Mouse (Mus musculus): ENCODE measurements around the gene Dclk3.
A peak's percentile ranks its signal among the peaks of the same experiment; 100 is the strongest.

Gene Dclk3

DNA sequence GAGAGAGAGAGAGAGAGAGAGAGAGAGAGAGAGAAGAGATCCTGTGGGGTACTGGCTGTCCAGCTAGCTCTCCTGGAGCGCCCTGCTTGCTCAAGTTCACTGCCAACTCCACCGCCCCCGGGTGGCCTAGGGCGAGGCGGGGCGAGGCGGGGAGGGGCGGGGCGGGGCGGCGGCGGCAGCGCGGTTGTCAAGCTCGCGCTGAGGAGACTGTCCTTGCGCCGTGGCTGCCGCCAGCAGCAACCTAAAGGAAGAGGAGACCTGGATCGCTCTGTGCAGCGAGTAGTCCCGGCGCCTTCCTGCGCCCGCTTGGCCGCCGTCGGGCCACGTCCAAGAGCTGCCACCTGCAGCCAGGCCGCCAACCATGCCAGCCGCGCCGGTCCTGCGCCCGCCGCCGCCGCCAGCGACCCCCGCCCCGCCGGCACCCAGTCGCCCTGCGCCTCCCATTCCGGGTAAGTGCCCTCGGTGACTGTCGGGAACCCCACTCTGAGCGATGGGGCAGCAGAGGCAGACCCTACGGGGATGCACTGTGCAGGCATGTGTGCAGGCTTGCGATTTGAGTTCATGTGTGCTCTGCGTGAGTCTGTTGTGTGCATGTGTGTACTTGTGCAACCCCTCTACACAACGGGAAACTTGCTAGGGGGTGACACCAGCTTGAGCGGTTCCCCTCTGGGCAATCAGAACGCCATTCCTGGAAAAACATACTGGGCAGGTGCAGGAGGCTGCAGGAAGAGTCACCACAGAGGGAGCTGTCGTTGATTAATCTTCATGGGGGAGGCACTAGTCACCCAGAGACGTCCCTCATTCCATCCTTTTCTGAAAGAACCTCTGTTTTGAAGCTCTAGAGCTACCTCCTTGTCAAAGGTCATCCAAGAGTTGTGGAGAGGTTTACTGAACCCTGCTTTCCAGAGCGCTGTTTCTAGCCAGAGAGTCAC is at the start of gene Dclk3:
Dclk3 (plus strand) TSS at position 178 of the 932 bp plus-strand sequence.
- DNase-seq, result peak; percentile 6 to 27

DNA sequence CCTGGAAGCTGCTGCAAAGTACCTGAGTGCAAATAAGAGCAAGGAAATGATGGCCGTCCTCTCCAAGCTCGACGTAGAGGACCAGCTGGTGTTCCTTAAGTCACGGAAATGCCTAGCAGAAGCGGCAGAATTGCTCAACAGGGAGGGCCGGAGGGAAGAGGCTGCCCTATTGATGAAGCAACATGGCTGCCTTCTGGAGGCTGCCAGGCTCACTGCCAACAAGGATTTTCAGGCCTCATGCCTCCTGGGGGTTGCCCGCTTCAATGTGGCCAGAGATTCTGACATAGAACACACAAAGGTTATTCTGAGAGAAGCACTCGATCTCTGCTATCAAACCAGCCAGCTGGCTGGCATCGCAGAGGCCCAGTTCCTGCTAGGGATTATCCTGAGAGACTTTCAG is 48.9 kb upstream of the Dclk3 start:
- DNase-seq, result peak in 1 of 2 experiments; percentile 11

GRCm38 (mm10) chr9:111391036-111391435 is 47.8 kb upstream of the Dclk3 start:
- DNase-seq, result no peak

DNA sequence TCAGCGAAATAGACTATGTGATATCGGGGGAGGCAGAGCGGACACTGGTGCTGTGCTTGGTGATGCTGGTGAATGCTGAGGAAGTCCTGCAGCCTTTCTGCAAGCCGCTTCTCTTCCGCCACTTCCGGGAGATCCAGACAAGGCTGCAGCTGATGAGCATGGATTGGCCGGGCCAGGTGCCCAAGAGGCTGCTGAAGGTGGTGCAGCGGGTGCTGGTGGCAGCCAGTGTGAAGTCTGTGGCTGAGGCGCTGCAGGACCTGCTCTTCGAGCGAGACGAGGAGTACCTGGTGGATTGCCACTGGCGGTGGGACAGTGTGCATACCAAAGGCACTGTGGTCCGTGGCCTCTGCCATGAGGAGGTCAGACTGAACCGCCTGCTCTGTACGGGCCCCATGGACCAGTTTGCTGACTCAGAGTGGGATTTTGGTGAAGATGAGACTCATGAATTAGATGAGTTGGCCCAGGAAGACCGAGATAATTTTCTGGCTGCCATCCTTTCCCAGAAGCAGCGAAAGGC is 46.9 kb upstream of the Dclk3 start:
- no peak for DNase-seq

- DNase-seq, result no peak
Measured at GRCm38 (mm10) chr9:111395265-111395664, 43.6 kb upstream of the Dclk3 start.

DNA sequence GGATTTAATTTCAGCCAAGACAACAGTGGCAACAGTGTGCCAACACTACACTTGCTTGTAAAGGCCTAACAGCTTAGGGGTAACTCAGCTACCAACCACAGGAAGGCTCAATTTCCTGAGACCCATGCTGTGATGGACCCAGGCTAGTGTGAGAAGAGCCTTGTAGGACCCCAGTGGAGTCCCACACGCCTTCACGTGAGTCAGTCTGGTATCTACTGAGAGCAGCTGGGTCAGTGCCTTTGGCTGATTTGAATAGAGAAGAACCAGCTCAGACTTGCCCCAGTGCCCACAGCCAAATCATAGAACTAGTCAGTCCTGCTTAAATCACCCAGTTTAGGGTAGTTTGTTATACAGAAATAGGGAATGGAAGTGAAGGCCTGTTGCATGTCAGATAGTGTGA is 40.8 kb upstream of the Dclk3 start:
- DNase-seq, result no peak

DNA sequence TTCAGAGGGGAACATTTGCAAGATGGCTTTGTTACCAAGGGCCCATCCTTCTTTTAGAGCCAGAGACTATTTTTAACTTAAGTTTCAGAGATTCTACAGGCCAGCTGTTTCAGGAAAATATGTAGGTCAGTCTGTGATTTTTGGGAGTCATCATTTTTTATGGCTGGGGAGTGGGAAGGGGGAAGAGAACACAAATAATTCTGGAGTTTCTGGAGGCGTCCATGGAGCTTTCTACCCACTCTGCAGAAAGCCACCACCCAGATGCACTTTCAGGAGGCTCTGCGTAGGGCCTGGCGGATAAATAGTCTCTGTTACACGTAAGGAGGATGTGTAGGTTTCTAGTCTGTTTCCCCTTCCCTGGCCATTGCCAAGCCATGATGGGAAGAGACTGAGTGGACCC is 38.8 kb upstream of the Dclk3 start:
- DNase-seq, result no peak

DNA sequence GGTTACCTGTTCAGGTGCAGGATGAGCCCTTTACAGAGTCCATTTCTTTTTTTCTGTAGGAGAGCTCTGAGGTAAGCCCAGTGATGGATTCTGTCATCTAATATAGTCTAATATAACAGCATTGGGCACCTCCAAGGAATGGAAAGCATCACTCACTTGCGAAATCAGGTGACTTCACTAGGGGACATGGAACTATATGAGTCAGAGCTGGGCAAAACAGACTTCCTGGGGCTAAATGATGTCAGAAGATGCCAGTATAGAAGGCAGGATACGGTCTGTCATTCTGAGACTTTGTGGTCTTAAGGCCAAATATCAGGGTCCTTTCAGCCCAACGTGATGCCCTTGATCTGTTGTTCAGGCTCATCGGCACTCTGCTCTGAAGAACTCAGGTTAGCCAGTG is 35.7 kb upstream of the Dclk3 start:
- no peak for DNase-seq

DNA sequence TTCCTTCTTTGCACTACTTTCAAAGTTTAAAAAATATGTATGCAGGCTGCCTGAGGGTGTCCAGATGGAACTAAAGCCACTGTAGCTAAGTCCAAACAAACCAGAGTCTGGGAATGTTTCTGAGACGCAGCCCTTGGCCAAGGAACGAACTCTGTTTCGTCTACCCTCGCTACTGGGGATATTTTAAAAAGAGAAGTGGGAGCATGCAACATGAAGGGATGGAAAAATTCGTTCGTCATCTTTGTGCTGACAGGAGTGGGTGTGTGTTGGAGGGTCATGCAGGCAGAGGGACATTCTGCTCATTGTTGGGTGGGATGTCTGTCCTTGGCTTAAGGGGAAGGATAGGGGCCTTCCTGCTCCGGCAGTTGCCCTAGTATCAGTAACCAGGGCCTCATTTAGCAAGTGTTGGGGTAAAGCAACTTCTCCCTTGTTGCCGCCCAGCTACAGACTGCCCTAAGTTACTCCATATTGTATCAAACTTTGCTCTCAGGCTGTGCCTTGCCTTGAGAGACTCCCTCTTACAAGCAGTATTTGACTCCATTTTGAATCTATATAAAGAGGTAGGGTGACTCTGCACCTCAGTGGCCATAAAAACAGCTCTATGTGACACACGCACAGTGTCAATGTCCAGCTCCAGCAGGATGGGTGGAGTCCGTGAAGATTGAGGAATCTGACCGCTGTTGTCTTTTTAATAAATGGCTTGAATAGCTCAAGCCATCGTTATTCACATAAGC is 34.4 kb upstream of the Dclk3 start:
- DNase-seq, result no peak

DNA sequence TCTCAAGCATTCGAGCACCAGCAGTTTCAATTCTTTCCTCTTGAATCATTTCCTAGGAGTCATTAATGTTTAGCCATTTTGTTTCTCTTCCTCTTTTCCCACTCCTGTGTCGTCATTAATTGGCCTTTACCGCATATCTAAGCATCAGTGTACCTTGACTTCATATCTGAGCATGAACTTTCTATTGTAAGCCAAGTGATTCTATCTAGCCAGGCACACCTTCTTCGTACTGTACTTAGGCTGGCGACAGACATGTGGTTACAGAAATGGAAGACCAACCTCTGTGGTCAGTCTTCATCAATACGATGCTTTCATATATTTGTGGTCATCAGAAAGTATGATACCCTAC is 33.8 kb upstream of the Dclk3 start:
- no peak for DNase-seq

GRCm38 (mm10) chr9:111408012-111408411 is 30.9 kb upstream of the Dclk3 start:
- DNase-seq, result no peak

DNA sequence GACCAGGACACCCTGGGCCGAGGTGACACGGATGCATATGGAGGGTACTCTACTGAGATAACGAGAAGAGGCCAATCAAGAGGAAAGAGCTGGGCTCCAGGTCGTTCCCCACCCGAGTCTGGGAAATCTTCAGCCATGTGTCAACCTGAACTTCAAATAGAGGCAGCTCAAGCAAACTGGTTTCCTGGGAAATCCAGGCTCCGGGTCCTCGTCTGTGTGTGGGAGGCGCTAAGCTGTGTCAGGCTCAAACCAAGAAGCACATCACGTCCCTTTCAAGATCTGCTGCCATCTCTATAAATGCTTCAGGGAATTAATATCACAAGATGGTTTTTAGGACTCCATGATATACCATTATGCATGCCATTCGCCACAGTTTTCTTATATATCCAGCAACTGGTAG is 30.5 kb upstream of the Dclk3 start:
- DNase-seq, result no peak

DNA sequence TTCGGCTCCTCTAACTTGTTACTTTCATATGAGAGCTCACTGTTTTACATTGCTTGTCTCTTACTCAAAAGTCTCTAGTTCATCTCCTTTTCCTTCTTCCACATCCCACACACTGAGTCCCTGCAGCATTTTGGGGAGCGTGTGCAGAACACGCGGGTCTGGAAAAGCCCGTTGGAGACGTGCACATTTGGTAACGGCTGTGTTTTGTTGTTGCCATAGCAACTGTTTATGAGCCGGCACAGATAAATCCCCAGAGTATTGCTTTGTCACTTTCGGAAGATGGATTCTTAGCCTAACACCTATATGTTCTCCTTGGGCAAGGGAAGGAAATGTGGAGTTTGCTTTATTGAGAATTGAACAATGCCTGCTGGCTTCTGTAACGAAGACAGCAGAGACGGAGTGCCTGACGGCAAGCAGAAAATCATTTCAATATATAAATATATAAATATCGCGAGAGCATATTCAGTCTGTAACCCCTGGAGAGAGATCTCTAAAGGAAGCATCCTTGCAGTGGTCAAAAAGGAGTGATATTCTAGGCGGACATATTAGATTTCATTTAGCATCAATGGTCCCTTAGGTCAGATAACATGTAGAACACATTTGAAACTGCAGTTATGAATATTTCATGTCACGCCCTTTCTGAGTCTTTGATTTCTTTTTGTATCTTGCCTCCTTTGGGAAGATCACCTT is 26.3 kb upstream of the Dclk3 start:
- no peak for DNase-seq

DNA sequence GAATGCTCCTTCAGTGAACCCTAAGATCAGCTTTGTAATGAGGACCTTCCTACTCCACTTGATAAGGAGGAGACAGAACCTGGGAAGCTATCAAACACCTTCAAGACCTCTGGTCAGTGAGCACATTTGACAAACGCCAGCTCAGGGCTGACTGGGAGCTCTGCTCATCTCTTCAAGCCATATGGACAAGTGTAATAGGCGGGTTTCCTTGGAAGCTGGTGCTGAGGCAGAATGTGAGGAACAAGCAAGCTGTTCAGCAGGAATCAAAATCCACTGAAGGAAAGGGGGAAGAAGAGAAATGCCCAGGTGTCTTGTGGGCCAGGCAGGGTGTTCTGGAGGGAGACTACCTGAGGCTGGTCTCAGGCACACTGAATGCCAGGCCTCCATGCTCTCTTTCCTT is 17.0 kb upstream of the Dclk3 start:
- no peak for DNase-seq

DNA sequence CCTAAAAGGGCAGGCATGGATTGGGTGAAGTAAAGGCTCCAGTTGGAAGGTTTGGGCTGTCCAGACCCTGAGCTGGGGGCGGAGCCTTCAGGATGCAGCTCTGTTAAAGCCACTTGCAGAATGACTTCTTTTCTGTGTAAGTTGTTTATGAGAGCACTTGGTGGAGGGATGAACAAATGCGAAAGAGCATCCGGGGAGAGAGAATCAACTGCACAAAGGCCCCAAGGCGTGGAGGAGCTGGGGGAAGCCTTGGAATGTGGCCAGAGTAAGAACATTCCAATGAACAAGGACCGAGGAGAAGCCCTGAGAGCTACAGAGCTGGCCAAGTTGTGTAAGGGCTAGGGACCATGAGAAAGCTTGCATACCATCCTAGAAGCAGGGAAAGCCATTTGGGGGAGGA is 16.3 kb upstream of the Dclk3 start:
- no peak for DNase-seq

GRCm38 (mm10) chr9:111425113-111425512 is 13.8 kb upstream of the Dclk3 start:
- no peak for DNase-seq

DNA sequence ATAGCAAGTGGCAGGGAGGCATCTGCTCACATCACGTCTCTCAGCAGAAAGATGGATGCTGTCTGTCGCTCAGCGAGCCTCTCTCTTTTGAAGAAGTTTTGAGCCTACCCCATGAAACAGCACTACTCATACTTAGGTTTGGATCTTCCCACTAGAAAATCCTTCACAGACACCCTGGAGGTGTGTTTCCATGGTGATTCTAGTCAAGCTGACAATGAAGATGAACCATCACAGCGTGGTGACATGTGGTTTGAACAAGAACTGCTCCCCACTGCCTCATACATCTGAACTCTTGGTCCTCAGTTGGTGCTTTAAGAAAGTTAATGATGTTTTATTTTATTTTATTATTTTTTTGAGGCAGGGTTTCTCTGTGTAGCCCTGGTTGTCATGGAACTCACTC is 12.9 kb upstream of the Dclk3 start:
- no peak for DNase-seq

GRCm38 (mm10) chr9:111427891-111428555 is 10.9 kb upstream of the Dclk3 start:
- DNase-seq, result no peak

- no peak for DNase-seq
Measured at GRCm38 (mm10) chr9:111428698-111429362, 10.1 kb upstream of the Dclk3 start.

DNA sequence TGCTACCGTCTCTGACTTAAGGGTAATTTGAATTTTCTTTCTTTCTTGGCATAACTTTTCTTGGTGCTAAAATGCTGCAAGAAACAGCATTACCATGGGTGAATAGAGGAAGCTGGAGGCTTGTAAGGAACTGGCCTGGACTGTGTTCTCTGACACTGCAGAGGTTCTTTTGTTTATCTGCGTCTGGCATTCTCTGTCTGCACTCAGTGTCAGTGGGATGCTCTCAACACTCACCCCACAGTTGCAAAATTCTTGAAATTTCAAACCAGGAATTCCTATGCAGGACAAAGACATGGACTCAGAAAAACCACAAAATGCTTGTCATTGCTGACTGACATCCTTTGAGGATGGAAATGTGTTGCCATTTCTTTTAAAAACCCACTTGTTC is 9.5 kb upstream of the Dclk3 start:
- DNase-seq, result no peak

- DNase-seq, result no peak
Measured at GRCm38 (mm10) chr9:111435429-111435828, 3.5 kb upstream of the Dclk3 start.

- no peak for DNase-seq
Measured at GRCm38 (mm10) chr9:111439836-111440201, 938 bp downstream of the Dclk3 start.
